Mouse (Mus musculus) T-helper 1 cell (primary cell): ENCODE data around the gene Raly.
"Not testable (repeated sequence)": the region's sequence is repeated elsewhere in the genome, so short reads cannot be mapped to it uniquely, and the experiment has no call there.

Experiments used
- in situ Hi-C: fragments of 300-600 bp; cut with MboI, MseI; formaldehyde crosslinking; loops from one replicate; pipeline ENCODE4 v1.15.1; 2025; ENCODE audit warnings: high pct_unique_total_duplicates

The Raly gene

DNA sequence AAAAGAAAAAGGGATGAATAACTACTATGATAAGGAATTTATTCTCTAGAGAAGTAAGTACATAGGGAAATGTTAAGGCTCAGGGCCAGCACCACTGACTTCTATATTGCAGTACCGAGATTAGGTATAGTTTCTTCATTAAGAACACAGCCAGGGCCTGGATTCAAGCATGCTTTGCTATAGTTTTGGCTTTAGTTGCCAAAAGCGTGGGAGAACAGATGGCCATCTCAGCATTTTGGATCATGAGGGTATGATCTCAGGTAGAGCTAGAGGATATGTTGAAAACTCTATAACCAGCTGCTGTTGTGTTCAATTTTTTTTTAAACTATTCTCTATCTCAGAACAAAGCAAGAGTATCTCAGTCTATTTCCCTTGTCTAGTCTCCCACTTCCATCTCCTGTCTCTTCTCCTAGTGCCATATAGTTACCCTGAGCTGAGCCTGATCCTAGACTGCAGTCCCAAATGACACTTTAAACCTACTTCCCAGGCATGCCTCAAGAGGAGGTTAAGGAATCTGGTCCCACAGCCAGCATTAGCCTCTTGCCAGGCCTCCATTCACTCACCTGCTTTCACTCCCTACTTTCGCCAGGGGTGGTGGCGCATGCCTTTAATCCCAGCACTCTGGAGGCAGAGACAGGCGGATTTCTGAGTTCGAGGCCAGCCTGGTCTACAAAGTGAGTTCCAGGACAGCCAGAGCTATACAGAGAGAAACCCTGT is 43.4 kb downstream of the Raly start:
- in situ Hi-C loops, result no loop called here

DNA sequence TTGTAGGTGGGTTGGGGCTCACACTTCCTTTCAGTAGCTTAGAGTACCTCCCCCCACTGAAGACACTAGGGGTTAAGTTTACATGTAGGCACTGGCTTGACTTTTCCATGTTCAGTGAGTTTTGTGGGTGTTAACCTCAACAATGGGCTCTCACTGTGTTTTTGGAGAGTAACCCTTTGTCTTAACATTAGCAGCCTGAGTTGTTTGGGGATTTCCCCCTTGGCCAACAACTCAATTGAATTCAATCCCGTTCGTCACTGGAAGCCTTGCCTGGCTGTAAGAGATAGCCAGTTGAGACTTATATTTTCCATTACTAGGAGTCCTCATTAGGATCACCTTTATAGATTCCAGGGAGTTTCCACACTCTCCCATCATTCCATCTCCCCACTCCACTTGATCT is 45.6 kb downstream of the Raly start:
- in situ Hi-C loops, result no loop called here

DNA sequence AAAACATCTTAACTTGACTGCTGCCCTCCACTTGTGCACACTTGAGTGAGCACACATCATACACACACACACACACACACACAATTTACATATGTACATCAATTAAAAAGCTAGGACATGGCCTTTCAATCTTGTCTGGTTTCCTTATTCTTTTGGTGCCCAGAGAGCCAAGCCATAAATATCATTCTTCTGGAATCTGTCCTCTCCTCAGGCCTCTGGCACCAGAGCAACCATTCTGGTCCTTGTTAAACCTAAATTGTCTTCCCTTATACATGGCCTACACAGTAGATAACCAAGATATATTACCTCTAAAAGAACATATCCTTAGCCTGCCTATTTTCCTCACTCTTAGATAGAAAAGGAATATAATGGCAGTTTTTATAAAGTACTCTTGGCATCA is 57.2 kb downstream of the Raly start:
- in situ Hi-C loops, result no loop called here

DNA sequence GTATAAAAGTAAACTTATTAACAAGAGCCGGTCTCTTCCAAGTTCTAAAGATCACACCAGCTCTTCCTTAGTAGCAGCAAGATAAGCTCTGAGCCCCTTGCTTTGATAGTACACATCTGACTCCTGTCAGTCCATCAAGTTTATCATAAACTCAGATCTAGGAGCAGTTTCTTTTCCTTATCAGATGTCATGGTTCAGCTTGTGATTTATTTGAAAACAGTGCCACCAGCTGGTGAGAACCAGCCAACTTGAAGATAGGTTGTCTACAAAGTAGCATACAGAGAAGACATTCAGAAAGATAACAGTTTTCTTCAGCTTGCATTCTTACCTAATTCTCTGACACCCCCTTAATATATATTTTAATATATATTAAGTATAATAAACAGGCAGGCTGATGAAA is 64.5 kb downstream of the Raly start:
- in situ Hi-C loops, result loop anchor here (5.0 kb wide), 1 partner anchor 148 kb away; no protein-coding TSS in a partner anchor

DNA sequence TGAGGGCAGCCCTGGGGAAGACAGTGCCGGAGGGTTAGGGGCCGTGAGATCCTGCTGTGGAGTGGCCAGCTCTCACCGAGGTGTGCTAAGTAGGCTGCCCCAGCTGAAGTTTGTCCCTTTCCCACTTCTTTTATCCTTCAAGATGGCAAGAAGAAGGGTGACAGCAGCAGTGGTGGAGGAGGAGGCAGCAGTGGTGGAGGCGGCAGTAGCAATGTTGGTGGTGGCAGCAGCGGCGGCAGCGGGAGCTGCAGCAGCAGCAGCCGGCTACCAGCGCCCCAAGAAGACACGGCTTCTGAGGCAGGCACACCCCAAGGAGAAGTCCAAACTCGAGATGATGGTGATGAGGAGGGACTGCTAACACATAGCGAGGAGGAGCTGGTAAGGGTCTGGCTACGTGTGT is 72.8 kb downstream of the Raly start:
- in situ Hi-C loops, result no loop called here

DNA sequence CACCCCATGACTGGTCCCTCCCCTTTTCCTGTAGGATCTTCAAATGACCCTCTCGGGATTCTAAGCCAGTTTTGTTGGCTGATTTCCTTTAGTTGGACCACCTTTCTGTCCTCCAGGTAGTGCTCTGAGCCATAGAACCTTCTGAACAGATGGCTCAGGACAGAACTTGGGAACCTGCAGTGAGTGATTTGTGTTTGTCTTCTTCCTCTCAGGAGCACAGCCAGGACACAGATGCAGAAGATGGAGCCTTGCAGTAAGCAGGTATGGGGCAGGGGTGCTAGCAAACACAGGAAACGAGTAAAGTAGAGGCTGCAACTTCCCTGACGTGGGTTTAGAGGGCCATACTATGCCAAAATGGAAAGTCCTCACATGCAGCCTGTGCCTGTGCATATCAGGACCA is 74.8 kb downstream of the Raly start:
- in situ Hi-C loops, result no loop called here

DNA sequence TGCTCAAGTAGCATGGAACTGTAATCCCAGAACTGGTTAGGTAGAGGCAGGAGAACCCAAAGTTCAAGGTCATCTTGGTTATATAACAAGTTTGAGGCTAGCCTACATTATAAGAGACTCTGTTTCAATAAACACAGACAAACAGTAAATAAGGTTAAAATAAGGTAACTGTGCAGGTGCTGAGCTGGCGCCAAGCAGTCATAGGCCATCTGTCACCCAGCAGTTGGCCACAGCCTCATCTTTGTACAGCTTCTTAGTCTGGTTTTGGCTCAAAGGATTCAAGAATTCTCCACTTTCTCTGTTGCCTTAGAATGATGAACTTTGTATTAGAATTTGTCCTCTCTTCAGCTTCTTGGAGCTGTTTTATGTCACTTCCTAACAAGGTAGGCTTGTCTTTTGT is 77.2 kb downstream of the Raly start:
- in situ Hi-C loops, result no loop called here

DNA sequence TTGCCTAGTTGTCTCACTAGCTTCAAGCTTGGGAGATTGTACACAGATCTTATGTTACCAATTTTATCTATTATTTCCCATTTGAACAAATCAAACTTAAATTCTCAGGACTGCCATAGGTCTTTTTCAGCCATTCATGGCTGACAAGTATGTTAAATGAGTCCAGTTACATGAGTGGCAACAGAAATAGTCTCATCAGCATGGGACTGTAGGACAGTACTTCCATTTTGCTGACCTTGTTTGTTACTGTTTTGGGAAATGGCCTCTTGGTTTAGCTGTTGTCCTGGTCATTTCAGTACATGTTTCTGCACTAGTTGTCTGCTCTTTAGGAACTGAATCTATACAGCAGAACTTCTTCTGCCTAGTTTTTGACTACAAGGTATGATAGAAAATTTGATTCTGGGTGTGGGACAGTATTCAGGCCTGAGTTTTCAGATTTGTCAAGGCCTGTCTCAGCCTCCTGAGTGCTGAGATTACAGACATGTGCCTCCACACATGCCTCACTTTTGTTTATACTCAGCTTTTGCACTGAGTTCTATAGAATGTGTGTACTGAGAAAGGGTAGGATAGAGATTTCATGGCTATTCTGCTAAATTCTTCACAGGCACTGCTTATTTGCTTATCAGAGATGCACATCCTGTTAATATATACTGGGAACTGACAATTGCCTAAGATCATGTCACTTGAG is 79.2 kb downstream of the Raly start:
- in situ Hi-C loops, result no loop called here

DNA sequence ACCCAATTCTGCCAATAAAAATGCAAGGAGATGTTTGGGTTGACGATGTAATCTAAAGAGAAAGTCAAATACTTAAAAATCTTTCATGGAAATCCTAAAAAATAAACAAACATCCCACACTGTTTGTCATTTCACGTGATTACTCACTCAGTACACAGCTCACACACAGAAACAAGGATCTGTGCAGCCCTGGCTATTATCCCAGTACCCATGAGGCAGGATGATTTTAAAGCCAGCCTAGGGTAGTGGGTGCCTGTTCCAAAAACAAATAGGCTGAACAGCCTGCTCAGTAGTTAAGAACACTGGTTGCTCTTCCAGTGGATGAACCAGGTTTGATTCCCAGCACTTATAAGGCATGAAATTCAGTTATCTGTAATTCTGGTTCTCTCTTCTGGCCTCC is 85.7 kb downstream of the Raly start:
- in situ Hi-C loops, result no loop called here

DNA sequence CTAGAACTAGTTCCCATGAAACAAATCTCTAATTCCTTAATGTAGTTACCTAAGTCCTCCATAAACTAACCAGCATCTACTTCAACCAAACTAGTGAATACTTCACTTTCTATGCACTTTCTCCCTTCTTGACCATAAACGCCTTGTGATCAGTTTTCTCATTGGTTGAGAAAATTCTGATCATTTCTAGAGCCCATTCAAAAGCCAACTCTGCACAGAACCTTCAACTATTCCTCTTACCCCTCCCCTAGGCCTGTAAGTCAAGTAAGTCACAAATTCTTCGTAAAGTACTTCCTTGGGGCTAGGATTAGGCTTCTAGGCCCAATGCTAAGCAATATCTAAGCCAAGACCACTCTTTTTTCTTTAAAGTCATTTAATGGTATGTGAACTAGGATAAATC is 100.7 kb downstream of the Raly start:
- in situ Hi-C loops, result loop anchor here (10.0 kb wide), 1 partner anchor 1653 kb away; the partner anchor contains the start of gene Aar2

DNA sequence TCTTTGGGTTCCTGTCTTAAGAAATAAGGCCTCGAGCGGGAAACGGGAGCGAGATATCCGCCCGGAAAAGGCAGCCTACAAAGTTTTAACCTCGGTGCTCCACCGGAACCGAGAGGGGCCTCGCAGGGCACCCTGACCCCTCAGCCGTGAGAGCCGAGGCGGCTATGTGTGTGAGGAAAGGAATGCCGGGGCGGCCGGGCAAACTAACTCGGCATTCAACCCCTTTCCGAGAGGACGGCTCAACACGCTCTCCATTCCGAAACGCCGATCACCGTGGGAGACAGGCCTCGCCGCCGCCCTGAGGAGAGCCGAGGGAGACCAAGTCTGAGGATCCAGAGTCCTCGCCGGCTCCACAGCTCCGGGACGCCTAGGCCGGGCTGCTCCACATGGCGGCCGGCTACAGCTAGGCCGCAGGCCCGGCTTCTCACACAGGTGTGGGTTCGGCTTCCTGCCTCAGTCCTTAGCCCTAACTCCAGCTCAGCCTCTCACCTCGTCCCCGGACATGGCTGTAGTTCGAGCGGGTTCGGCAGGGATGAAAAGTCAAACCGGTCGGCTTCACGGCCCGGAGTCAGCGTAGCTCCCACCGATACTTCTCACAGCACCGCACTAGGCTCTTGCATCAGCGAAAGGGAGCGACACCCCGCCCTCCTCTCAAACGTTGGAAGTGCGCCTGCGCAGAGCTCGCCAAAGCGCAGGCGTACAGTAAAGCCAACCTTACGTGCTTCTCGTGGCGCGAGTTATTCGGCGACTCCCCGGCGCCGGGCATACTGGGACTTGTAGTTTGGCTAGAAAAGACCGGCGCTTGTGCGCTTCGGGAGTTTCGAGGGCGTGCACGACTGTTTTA is 101.5 kb downstream of the Raly start, which contains the start of gene Eif2s2:
Gene Eif2s2, minus strand, starts transcription at position 735 of the 844 bp plus-strand sequence.
- in situ Hi-C loops, result loop anchor here (10.0 kb wide), 1 partner anchor 1652 kb away; the partner anchor contains the start of gene Aar2

DNA sequence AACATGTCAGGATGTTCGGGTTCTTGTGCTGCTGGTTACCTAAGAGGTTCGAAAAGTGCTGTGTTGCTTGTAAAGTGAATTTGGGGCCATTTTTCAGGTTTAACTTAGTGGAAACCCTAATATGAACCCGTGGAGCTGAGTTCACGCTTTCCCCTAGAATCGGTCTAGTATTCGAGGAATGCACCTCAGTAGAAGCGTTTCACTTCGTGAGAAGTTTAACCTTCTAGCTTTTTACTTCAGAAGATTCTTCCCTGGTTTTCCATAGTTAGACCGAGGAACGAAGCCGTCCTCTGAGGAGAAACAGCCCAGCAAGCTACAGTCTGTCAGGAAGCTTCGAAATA is 102.1 kb downstream of the Raly start:
- in situ Hi-C loops, result loop anchor here (10.0 kb wide), 1 partner anchor 1652 kb away; the partner anchor contains the start of gene Aar2

DNA sequence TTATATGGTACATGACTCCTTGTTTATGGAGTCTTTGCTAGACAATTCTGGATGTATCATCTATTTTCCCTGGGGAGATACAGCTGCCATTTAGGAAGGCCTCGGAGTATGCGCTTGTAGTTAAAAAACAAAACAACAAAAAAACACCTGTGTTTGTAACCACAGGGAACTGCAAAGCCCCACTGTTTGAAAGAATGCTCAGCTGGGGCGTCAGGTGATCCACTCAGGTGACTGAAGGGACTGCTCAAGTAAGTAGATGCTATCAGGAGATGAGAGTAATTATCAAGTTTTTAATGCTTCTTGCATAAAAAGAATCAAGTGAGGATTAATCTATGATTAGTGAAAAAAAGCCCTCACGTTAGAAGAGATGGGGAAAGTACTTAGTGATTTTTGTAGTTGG is 102.7 kb downstream of the Raly start:
- in situ Hi-C loops, result loop anchor here (10.0 kb wide), 1 partner anchor 1651 kb away; the partner anchor contains the start of gene Aar2

DNA sequence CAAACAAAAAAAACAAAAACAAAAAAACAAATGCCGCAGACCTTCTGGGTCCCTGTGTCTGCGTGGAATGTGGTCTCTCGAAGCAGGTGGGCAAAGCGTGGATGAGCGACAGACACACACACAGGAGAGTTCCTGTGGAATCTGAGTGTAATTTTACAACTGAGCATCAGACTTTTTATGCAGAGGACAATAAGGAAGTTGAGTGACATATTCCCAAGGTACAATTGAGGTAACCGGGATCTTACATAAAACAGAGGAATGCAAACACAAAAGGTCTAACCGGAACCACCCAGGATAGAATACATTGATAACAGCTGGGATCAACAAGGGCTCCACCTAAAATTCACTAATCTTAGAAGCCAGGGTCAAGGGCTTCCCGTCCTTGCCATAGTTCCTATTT is 108.1 kb downstream of the Raly start:
- in situ Hi-C loops, result loop anchor here (10.0 kb wide), 1 partner anchor 1646 kb away; the partner anchor contains the start of gene Aar2

DNA sequence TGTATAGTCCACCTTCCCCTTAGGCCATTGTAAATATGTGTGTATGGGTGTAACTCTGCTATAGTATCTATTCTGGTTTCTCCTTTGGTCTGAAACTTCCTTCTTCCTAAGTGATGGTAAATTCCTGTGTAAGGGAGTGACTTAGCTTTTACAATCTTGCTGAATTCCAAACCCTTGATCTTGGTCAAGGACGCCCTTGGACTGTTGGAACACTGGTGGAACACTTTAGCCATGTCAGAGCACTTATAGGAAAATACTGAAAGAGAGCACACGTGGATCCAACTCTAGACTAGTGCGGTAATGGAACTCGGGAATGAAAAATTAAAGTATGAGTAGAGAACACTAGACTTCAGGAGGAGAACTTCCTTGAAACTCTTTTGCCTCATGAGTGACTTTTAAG is 108.5 kb downstream of the Raly start:
- in situ Hi-C loops, result loop anchor here (10.0 kb wide), 1 partner anchor 1645 kb away; the partner anchor contains the start of gene Aar2

DNA sequence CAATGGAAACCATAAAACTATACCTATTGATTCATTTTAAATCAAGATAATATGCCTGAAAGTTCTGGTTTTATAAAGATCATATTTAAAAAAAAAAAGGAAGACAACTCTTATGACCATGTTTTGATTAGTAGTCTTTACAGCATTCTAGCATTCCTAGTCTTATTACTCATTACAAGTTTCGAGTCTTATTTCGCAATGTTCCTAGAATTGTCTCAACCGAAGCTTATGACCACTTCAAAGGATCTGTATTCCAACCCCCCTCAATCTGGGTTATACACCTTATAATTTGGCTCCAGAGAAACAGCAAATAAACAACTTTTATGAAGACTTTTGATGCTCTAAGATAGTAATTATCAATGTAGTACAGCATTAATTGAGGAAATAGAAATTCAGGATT is 111.2 kb downstream of the Raly start:
- in situ Hi-C loops, result no loop called here

DNA sequence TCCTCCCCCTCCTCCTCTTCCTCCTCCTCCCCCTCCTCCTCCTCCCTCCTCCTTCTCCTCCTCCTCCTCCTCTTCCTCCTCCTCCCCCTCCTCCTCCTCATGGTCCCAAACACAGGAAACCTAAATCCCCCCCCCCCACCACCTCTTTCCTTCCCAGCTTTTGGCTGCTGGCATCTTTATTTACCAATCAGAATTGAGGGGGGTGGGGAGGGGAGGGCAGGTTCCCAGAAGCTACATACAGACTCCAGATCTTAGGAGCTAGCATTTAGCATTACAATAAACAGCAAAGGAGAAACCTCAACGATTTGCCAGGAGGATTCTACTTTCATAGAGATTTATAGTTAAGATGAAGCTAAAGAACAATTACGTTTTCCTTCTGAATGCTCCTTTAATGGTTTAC is 114.9 kb downstream of the Raly start:
- in situ Hi-C loops, result no loop called here

DNA sequence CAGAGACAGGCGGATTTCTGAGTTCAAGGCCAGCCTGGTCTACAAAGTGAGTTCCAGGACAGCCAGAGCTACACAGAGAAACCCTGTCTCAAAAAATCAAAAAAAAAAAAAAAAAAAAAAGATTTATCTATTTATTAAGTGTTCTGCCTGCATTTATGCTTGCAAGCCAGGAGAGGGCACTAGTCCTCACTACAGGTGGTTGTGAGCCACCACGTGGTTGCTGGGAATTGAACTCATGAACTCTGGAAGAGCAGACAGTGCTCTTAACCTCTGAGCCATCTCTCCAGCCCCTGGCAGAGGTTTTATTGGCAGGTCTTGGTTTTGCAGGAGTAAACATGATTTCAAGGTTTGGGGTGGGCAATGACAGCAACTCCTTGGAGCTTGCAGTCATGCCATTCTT is 117.3 kb downstream of the Raly start:
- in situ Hi-C loops, result not testable (repeated sequence)

DNA sequence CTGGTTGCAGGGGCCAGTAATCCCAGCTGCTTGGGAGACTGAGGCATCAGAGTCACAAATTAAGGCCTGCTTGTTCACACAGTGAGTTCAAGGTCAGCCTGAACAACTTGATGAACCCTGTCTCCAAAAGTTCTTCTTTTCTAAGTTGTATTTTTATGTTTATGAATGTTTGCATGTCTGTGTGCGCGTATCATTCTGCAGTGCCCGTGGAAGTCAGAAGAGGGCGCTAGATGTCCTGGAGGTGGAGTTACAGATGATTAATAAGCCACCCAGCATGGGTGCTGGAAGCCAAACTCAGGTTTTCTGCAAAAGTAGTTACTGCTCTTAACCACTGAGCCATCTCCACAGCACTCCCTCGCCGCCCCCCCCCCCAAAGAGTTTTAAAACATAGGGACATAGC is 118.9 kb downstream of the Raly start:
- in situ Hi-C loops, result no loop called here

DNA sequence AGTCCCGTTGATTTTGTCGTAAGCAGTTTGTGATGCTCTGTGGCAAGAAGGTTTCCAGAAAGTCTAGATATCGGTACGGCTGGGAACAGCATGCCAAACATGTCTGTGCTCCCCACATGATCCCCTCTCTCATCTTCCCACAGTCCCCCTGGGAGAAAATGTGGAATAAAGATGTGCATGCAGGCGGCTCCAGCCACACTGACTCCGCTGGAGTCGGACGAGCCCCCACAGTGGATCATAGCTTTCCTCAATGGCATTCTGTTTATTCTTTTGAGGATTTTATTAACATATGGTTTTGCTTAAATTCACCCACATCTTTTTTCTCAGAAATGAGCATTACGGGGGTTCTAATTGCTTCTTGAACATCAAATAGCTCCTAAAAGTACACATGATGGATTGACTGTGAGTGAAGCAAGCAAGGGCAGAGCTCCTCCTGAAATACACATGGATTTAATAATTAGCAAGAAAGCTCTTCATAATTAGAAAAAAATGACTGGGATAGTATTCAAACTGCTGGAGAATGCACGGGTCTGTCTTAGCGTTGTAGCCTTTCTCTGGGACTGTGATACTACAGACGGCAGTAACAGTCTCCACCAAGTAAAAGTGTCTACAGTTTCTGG is 125.1 kb downstream of the Raly start:
- in situ Hi-C loops, result no loop called here

DNA sequence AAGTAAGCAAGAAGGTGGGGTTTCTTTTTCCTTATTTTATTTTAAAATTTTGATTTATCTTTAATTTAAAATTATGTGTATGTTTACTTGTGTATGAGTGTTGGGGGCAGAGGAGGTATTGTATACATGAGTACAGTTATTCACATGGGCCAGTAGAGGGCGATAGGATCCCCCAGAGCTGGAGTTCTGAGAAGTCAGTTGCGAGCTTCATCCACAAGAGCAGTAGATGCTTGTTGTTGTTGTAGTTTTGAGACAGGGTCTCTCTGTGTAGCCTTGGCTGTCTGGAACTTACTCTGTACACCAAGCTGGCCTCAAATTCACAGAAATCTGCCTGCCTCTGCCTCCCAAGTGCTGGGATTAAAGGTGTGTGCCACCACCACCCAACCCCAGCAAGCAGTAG is 125.7 kb downstream of the Raly start:
- in situ Hi-C loops, result no loop called here
